Mouse (Mus musculus) midbrain, embryonic 11.5 days (tissue): ENCODE results near the gene Ap3s2. TPM values are rescaled to one million over a fixed set of nuclear protein-coding genes. Genes with fewer than 3 reads are reported as not detected.

ENCODE experiments used
- ATAC-seq: fragments of 200-750 bp; cut with Nextera tagmentation; 2 replicates; pipeline ENCODE4 v1.8.0; 2017; ENCODE audit warnings: moderate TSS enrichment, moderate library complexity; ENCODE audit not compliant: low FRiP score
- DNase-seq: peaks from one replicate; pipeline ENCODE4 v3.0.0; 2015; ENCODE audit warnings: low spot score; ENCODE audit errors: missing footprints
- H3K27ac ChIP-seq: fragments of 300-500 bp; sonication (generic); 2 replicates; pipeline ENCODE4 v1.5.1; 2014; ENCODE audit warnings: low read depth, low read length
- H3K27me3 ChIP-seq: fragments of 300-500 bp; sonication (generic); 2 replicates; pipeline ENCODE4 v1.6.1; 2014; ENCODE audit warnings: mild to moderate bottlenecking, low read length, moderate library complexity, mixed read lengths; ENCODE audit not compliant: control insufficient read depth, insufficient read depth
- H3K36me3 ChIP-seq: fragments of 300-500 bp; sonication (generic); 2 replicates; pipeline ENCODE4 v1.6.1; 2014; ENCODE audit warnings: mild to moderate bottlenecking, low read length, moderate library complexity, mixed read lengths; ENCODE audit not compliant: control insufficient read depth, insufficient read depth
- H3K4me1 ChIP-seq: fragments of 300-500 bp; sonication (generic); 2 replicates; pipeline ENCODE4 v1.6.1; 2014; ENCODE audit warnings: low read length; ENCODE audit not compliant: control insufficient read depth, insufficient read depth
- H3K4me2 ChIP-seq: fragments of 300-500 bp; sonication (generic); 2 replicates; pipeline ENCODE4 v1.6.1; 2014; ENCODE audit warnings: mild to moderate bottlenecking, moderate library complexity
- H3K4me3 ChIP-seq: fragments of 300-500 bp; sonication (generic); 2 replicates; pipeline ENCODE4 v1.5.1; 2014; ENCODE audit warnings: low read depth, low read length
- H3K9ac ChIP-seq: fragments of 300-500 bp; sonication (generic); 2 replicates; pipeline ENCODE4 v1.6.1; 2014; ENCODE audit warnings: low read length
- H3K9me3 ChIP-seq: fragments of 300-500 bp; sonication (generic); 2 replicates; pipeline ENCODE4 v1.6.1; 2016; ENCODE audit warnings: low read length; ENCODE audit not compliant: control insufficient read depth
- WGBS: fragments of 180-500 bp; shearing (Covaris S2); extraction: QIAGEN DNeasy Blood & Tissue Kit; methylation state at CpG from one replicate; pipeline ENCODE4 v1.1.7; 2014; 5-methylcytosine and 5-hydroxymethylcytosine counted together
- polyA plus RNA-seq: library from polyadenylated mRNA; unstranded; fragments of >200 nt; fragmentation: Nextera tagmentation; extraction: Ambion mirVana; gene quantifications from 2 replicates; pipeline ENCODE4 v1.2.1, GENCODE M21; 2014

The Ap3s2 gene
- polyA plus RNA-seq, 1 experiment from 2014 or later = 60.4 TPM

DNA sequence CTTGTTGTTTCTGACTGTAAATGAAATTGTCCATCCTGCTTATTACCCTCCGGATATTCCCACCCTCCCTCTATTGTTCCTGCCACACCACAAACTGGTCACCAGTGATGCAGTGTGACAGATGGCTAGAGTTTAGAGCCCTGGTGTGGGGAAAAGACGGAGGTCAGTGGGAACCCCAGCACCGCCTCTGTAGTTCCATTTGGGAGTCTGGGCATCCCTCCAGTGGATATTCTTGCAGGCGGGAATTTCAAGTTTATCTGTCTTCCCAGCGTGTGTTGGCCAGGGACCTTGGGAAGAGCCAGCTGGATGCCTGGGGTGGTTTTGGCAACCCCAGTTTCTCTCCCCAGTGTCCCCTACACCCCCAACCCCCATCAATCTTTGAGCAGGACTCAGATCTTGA is 14.0 kb upstream of the Ap3s2 start:
- Histone ChIP-seq H3K36me3 (no peaks in the 10 kb centered on the region), H3K9me3 (no peaks in the 10 kb centered on the region), H3K4me1 (peaks cover 2% of the 10 kb centered on the region), H3K27me3 (no peaks in the 10 kb centered on the region), H3K27ac (no peak overlapping the region; the same call in 1 of the 2 replicates), H3K9ac (peak overlapping the region; percentile 75), H3K4me2 (peak overlapping the region; percentile 50), H3K4me3 (peak overlapping the region; percentile 48)
- ATAC-seq = no peak
- WGBS = 51% methylated on average over 5 of the region's 5 CpGs
- no peak for DNase-seq

DNA sequence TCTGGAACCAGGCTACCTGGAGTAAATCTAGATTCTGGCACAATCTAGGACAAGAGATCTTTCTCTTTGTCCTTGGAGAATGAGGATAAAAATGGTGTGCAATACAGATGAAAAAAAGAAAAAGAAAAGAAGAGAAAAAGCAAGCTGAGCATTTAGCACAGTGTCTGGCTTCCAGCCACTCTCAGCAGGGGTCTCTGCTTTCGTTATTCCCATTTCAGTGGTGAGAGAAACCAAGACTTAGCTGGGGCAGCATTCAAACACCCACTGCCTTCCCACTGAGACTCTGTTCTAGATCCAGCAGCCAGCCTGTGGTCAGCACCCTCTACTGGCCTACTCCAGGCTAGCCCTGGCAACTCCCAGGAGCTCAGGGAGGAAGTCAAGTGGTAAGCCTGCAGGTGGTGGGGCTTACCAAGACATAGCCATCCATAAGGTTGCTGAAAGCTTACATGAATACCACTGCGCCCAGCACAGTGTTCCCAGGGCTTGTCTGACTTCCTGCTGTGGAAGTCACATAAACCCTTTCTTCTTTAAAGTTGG is 8.1 kb upstream of the Ap3s2 start:
- 79% methylated on average over 2 of the region's 2 CpGs for WGBS

DNA sequence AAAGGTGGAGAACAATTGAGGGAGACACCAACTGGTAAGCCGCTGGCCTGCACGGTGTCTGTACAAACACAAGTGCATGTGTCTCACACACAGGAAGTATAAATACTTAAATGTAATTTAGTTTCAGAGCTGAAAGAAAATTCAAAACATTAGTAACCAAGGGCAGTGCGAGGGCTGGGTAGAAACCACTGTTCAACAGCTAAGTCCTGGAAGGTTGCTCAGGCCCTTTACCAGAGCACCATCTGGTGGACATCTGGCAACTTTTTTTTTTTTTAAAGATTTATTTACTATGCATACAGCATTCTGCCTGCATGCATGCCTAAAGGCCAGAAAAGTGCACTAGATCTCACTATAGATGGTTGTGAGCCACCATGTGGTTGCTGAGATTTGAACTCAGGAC is 5.9 kb downstream of the Ap3s2 start:
- Histone ChIP-seq H3K36me3 (peaks cover 6% of the 10 kb centered on the region; the same call in 1 of the 2 replicates), H3K4me1 (peaks cover under 1% of the 10 kb centered on the region; the same call in 1 of the 2 replicates), H3K9ac (no peak overlapping the region), H3K27me3 (no peaks in the 10 kb centered on the region), H3K4me3 (no peak overlapping the region), H3K27ac (no peak overlapping the region), H3K4me2 (no peak overlapping the region), H3K9me3 (no peaks in the 10 kb centered on the region)
- ATAC-seq = no peak
- DNase-seq = no peak
- WGBS = 78% methylated on average over 3 of the region's 3 CpGs

More for the DNA sequence above, 8.1 kb upstream of the Ap3s2 start:
- Histone ChIP-seq H3K4me2 (no peak overlapping the region), H3K4me3 (no peak overlapping the region), H3K9ac (no peak overlapping the region), H3K27me3 (no peaks in the 10 kb centered on the region), H3K27ac (no peak overlapping the region), H3K36me3 (no peaks in the 10 kb centered on the region), H3K9me3 (no peaks in the 10 kb centered on the region), H3K4me1 (no peaks in the 10 kb centered on the region)
- DNase-seq = no peak
- ATAC-seq = no peak

DNA sequence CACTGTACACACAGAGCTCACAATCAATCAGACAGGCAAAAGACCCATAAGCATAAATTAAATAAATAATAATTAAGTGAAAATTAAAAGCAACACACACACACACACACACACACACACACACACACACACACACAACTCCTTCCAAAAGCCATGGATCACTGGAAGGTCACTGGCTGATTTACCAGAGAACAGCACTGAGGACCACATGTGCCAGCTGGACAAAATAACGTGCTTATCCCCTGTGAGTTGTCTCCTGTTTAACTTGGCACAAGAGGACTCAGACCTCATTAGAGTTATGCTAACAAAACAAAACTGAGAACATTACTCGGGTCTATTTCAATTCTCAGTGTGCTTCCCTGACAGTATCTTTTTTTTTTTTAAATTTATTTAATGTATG is 13.1 kb downstream of the Ap3s2 start:
- peaks cover 6% of the 10 kb centered on the region for H3K36me3 ChIP-seq
- H3K4me2 ChIP-seq = no peak overlapping the region
- H3K27me3 ChIP-seq = no peaks in the 10 kb centered on the region
- no peaks in the 10 kb centered on the region for H3K4me1 ChIP-seq
- 91% methylated on average over 2 of the region's 2 CpGs for WGBS
- no peak for ATAC-seq
- no peak overlapping the region for H3K4me3 ChIP-seq
- no peak overlapping the region for H3K9ac ChIP-seq
- no peak overlapping the region for H3K27ac ChIP-seq
- H3K9me3 ChIP-seq = no peaks in the 10 kb centered on the region
- no peak for DNase-seq

DNA sequence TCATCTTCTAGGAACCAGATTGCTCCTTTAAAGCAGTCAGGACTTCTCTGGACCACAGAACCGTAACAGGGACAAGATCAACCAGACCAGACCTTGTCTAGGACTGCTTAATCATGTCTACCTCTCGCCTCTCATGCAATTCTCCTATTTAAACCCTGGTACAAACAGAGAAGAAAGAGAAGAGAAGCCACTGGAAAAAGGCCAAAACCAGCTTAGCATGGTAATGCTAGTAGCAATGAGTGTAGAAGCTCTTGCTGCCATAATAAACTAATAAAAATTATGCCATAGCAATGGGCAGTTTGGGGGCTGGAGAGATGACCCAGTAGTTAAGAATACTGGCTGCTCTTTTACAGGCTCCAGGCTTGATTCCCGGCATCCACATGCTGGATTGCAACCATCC is 13.5 kb downstream of the Ap3s2 start:
- Histone ChIP-seq H3K4me1 (no peaks in the 10 kb centered on the region), H3K4me3 (no peak overlapping the region), H3K4me2 (no peak overlapping the region), H3K36me3 (peaks cover 6% of the 10 kb centered on the region), H3K27ac (no peak overlapping the region), H3K9ac (no peak overlapping the region), H3K9me3 (no peaks in the 10 kb centered on the region), H3K27me3 (no peaks in the 10 kb centered on the region)
- DNase-seq (no peak), ATAC-seq (no peak)
- 93% methylated on average over 3 of the region's 3 CpGs for WGBS

DNA sequence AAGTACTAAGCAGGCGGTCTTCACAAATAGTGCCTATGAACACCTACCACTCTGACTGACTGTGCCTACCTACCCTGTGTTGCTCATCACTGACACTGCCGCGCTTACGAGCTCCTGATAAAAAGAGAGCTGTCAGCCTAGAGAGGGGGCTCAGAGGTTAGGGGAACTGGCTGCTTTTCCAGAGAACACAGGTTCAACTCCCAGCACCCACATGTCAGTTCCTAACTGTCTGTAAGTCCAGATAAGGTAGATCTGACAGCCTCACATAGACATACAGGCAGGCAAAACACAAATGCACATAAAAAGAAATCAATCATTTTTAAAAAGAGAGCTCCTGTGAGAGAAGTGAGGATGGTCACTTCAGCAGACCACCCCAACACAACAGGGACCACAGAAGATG is 15.3 kb downstream of the Ap3s2 start:
- no peaks in the 10 kb centered on the region for H3K27me3 ChIP-seq

DNA sequence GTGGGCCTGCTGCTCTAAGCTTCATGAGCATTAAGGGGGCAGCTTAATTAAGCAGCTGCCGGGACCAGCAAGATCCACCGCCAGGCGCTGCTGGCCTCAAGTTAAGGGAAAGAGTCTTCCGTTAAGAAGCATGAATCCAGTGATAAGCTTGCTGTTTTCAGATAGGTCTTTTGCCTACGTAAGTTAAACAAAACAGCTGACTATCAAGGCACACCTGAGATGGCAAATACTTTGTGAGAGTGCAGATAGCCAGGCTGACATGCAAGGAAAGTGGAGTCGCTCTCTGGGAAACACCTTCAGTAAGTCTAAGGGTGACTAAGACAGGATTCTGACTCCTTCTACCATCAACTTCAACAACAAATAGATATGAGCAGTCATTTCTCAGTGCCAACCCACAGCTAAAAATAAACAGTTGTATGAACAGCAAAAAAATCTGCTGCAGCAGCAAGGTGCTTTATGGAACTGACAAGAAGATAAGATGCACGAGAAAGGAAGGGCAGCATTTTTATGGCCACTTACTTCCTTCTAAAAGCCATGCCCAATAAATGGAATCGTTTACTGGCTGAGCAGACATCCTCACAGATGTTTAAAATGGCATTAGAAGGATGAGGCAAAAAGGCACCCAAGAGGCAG is 17.2 kb downstream of the Ap3s2 start:
- Histone ChIP-seq H3K9me3 (no peaks in the 10 kb centered on the region), H3K4me2 (no peak overlapping the region), H3K27ac (no peak overlapping the region), H3K27me3 (no peaks in the 10 kb centered on the region), H3K36me3 (peaks cover 2% of the 10 kb centered on the region), H3K9ac (no peak overlapping the region), H3K4me3 (no peak overlapping the region), H3K4me1 (no peaks in the 10 kb centered on the region)
- ATAC-seq = no peak
- no peak for DNase-seq
- 95% methylated on average over 8 of the region's 8 CpGs for WGBS

More for the DNA sequence above, 15.3 kb downstream of the Ap3s2 start:
- ATAC-seq = no peak
- Histone ChIP-seq H3K9me3 (no peaks in the 10 kb centered on the region), H3K27ac (no peak overlapping the region), H3K4me3 (no peak overlapping the region), H3K4me2 (no peak overlapping the region), H3K36me3 (peaks cover 6% of the 10 kb centered on the region), H3K9ac (no peak overlapping the region), H3K4me1 (no peaks in the 10 kb centered on the region)
- DNase-seq = no peak
- WGBS = 96% methylated on average over 4 of the region's 4 CpGs

DNA sequence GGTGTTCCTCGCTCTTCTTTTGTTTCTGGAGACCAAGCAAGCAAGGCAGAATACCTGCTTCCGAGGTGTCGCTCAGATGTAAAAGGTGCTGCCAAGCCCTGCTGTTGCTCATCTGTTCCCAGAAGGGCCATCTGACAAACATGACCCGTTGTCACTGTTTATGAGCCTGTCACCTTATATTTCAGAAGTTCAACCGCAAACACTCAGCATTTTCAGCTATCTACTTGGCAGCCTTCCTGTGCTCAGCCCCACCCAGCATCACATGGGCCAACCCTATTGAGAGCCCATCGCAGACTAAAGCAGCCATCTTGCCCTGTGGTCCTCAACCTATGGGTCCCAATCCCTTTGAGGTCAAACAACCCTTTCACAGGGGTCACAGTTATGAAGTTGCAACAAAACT is 19.7 kb downstream of the Ap3s2 start:
- 95% methylated on average over 6 of the region's 6 CpGs for WGBS
- ATAC-seq (no peak), DNase-seq (no peak)
- Histone ChIP-seq H3K27ac (no peak overlapping the region), H3K4me3 (no peak overlapping the region), H3K27me3 (no peaks in the 10 kb centered on the region), H3K9me3 (no peaks in the 10 kb centered on the region), H3K9ac (no peak overlapping the region), H3K36me3 (peaks cover 2% of the 10 kb centered on the region; the same call in 1 of the 2 replicates), H3K4me2 (no peak overlapping the region), H3K4me1 (no peaks in the 10 kb centered on the region)

DNA sequence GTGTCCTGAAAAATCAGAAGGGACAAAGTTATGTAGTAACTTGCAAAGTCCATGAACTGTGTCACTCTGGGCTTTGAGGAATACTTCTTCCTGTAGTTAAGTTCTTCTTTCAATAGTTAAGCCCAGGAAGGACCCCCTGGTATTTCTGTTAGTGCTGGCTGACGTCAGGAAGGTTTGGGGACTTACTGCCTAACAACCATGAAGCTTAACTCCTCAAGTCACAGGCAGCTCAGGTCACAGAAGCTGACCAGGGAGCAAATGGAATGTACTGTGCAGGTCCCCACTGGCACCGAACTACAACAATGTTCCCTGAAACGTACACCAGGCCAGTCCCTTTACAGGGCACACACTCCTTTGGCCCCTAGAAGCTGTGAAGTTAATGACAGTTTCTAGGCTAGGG is 25.2 kb downstream of the Ap3s2 start:
- no peak overlapping the region for H3K9ac ChIP-seq
- no peak overlapping the region for H3K4me3 ChIP-seq
- no peaks in the 10 kb centered on the region for H3K36me3 ChIP-seq
- DNase-seq (no peak), ATAC-seq (no peak)
- H3K4me1 ChIP-seq = no peaks in the 10 kb centered on the region
- H3K4me2 ChIP-seq = no peak overlapping the region
- H3K9me3 ChIP-seq = no peaks in the 10 kb centered on the region
- 80% methylated on average over 3 of the region's 3 CpGs for WGBS
- no peak overlapping the region for H3K27ac ChIP-seq
- H3K27me3 ChIP-seq = no peaks in the 10 kb centered on the region
